In the genomic region with DNA sequence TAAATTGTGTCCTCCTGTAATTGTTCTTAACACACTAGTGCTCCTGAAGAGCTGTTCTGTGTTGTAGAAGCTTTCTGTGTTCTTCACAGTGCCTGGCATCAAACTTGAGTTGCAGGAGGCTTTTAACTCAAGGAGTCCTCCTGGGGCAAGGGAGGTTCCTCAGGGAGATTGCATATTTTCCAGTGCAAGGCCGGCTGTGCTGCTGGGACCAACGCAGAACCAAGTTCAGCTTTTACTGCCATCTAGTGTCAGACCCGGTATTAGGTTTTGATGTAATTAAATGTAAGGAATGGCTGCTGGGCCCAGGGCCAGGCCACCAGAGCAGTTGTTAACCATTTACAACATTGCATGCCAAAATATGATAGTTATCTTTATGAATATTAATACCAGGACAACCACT, we compare ENCODE assay signal across 8 mouse cellular contexts.
A peak's percentile ranks its signal among the peaks of the same experiment; 100 is the strongest.
DNase-seq lines count a peak whose midpoint lies in the region; ATAC-seq and TF ChIP-seq lines count a peak whose summit lies in the region.

No protein-coding gene starts in this region.

- DNase-seq in ovary, postnatal 14 days (ENCODE audit: low spot score): peak; percentile 49
- DNase-seq in ovary, postnatal 10 days (ENCODE audit: low spot score): no peak
- DNase-seq in intestine, embryonic 14.5 days (ENCODE audit: low spot score): peak; percentile 72
- peak; percentile 49 to 67 for DNase-seq in left cerebral cortex, postnatal 10 days (ENCODE audit: extremely low spot score in 1 of 2, low spot score in 2 of 2)

- intact Hi-C loops in left cerebral cortex, postnatal 10 days (cut with DNase I): loop anchor here (2.0 to 10.0 kb wide), 2 partner anchors 210 to 450 kb away; no protein-coding TSS in a partner anchor

- H3K27ac ChIP-seq in bone marrow macrophage, adult 2 months (ENCODE audit: insufficient read depth, low read depth, low read length): no peak overlapping the region
- no peak overlapping the region for H3K27ac ChIP-seq in intestine, embryonic 14.5 days (ENCODE audit: low read depth)
- no peak overlapping the region for H3K27ac ChIP-seq in midbrain, embryonic 13.5 days
- no peak overlapping the region for H3K27ac ChIP-seq in stomach, embryonic 15.5 days

- TF ChIP-seq CTCF in bone marrow macrophage, adult 2 months (IDR thresholded peaks at IDR 0.05; ENCODE audit: low read depth, low read length): peak; percentile 75

- peaks cover 7% of the 10 kb centered on the region for H3K4me1 ChIP-seq in bone marrow macrophage, adult 2 months (ENCODE audit: control insufficient read depth, insufficient read depth, low read length)
- H3K4me1 ChIP-seq in intestine, embryonic 14.5 days (replicated peaks; ENCODE audit: control insufficient read depth, insufficient read depth, low read length): no peaks in the 10 kb centered on the region
- H3K4me1 ChIP-seq in midbrain, embryonic 13.5 days (replicated peaks): no peaks in the 10 kb centered on the region
- 0 out of 2 replicates have a peak, but pooled peaks cover 4% of the 10 kb centered on the region for H3K4me1 ChIP-seq in stomach, embryonic 15.5 days

- no peaks in the 10 kb centered on the region for H3K36me3 ChIP-seq in intestine, embryonic 14.5 days (ENCODE audit: control insufficient read depth, insufficient read depth, low read length)
- H3K36me3 ChIP-seq in midbrain, embryonic 13.5 days: no peaks in the 10 kb centered on the region
- no peaks in the 10 kb centered on the region for H3K36me3 ChIP-seq in stomach, embryonic 15.5 days

- H3K27me3 ChIP-seq in intestine, embryonic 14.5 days (replicated peaks; ENCODE audit: control insufficient read depth, insufficient read depth, low read length): no peaks in the 10 kb centered on the region
- no peaks in the 10 kb centered on the region for H3K27me3 ChIP-seq in midbrain, embryonic 13.5 days
- H3K27me3 ChIP-seq in stomach, embryonic 15.5 days (replicated peaks): no peaks in the 10 kb centered on the region

- H3K4me3 ChIP-seq in bone marrow macrophage, adult 2 months (ENCODE audit: insufficient read depth, low read length): no peak overlapping the region
- no peak overlapping the region for H3K4me3 ChIP-seq in intestine, embryonic 14.5 days (ENCODE audit: low read depth, low read length)
- no peak overlapping the region for H3K4me3 ChIP-seq in midbrain, embryonic 13.5 days (replicated peaks)
- no peak overlapping the region for H3K4me3 ChIP-seq in stomach, embryonic 15.5 days (replicated peaks)

- no peak overlapping the region for H3K4me2 ChIP-seq in intestine, embryonic 14.5 days (ENCODE audit: low read length)
- H3K4me2 ChIP-seq in midbrain, embryonic 13.5 days (replicated peaks): no peak overlapping the region
- no peak overlapping the region for H3K4me2 ChIP-seq in stomach, embryonic 15.5 days

- 0% methylated on average over 3 of the region's 3 CpGs for WGBS in intestine, embryonic 14.5 days
- 5% methylated on average over 3 of the region's 3 CpGs for WGBS in midbrain, embryonic 13.5 days
- WGBS in stomach, embryonic 15.5 days: 0% methylated on average over 3 of the region's 3 CpGs

- TF ChIP-seq POLR2A in bone marrow macrophage, adult 2 months (IDR thresholded peaks at IDR 0.05; ENCODE audit: borderline replicate concordance, low read depth, low read length): no peak

- ATAC-seq in erythroblast, adult 5-6 weeks (replicated peaks; ENCODE audit: low FRiP score, poor library complexity, severe bottlenecking): peak; percentile 78
- no peak; the same call in 1 of the 2 replicates for ATAC-seq in intestine, embryonic 14.5 days (replicated peaks; ENCODE audit: low FRiP score, low TSS enrichment, low read depth)
- ATAC-seq in midbrain, embryonic 13.5 days: peak; percentile 69; the same call in 1 of the 2 replicates
- ATAC-seq in stomach, embryonic 15.5 days (ENCODE audit: insufficient read depth, low FRiP score, low read depth): peak; percentile 70

- no peak overlapping the region for H3K9ac ChIP-seq in intestine, embryonic 14.5 days (ENCODE audit: low read length)
- H3K9ac ChIP-seq in midbrain, embryonic 13.5 days (replicated peaks): no peak overlapping the region
- H3K9ac ChIP-seq in stomach, embryonic 15.5 days: no peak overlapping the region

- no peaks in the 10 kb centered on the region for H3K9me3 ChIP-seq in intestine, embryonic 14.5 days (ENCODE audit: control insufficient read depth, low read length)
- H3K9me3 ChIP-seq in midbrain, embryonic 13.5 days: no peaks in the 10 kb centered on the region
- H3K9me3 ChIP-seq in stomach, embryonic 15.5 days: no peaks in the 10 kb centered on the region
